Mouse (Mus musculus): ENCODE results near the gene Pram1.

DNA sequence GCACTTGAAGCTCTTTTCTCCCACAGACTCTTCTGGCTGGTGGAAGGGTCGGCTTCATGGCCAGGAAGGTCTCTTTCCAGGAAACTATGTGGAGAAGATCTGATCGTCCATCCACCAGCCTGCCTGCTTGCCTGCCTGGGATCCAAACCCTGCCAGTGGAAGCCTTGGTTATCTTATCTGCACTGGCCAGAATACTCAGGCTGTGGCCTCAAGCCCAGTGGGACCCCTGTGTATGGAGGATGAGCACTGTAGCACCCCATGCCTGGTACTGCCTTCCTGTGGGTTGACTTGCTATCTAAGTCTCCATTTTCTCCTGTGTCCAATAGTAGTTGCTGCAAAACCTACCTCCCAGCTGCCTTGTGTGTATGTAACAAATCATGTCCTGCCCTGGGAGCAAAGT is 30.6 kb upstream of the Pram1 start:
- TF ChIP-seq CTCF (IDR thresholded peaks at IDR 0.05 in 2 of 3, conservative IDR thresholded peaks at IDR 0.05 in 1 of 3; ENCODE audit: control insufficient read depth in 1 of 3, insufficient read depth in 1 of 3, low read depth in 2 of 3, low read length in 3 of 3, poor library complexity in 1 of 3, severe bottlenecking in 1 of 3) (no peak), CHD2 (IDR thresholded peaks at IDR 0.05; ENCODE audit: low read length) (no peak), USF1 (IDR thresholded peaks at IDR 0.05; ENCODE audit: low read depth, low read length) (no peak), HCFC1 (IDR thresholded peaks at IDR 0.05; ENCODE audit: low read depth, low read length) (no peak), MYB (IDR thresholded peaks at IDR 0.05; ENCODE audit: low read depth, low read length) (no peak), POLR2A (IDR thresholded peaks at IDR 0.05; ENCODE audit: control insufficient read depth in 1 of 2, insufficient read depth in 1 of 2, low read depth in 1 of 2, low read length in 2 of 2, poor library complexity in 1 of 2) (no peak), GATA1 (IDR thresholded peaks at IDR 0.05; ENCODE audit: low read depth, low read length) (no peak)
